Mouse (Mus musculus): ENCODE results near the gene Tshz2. TPM values are rescaled to one million over a fixed set of nuclear protein-coding genes. Genes with fewer than 3 reads are reported as not detected.
"Not testable (repeated sequence)": the region's sequence is repeated elsewhere in the genome, so short reads cannot be mapped to it uniquely, and the experiment has no call there.

Tshz2 gene
- total and polyA plus RNA-seq, 2 experiments from 2014 or later: 26.4 to 40.8 TPM

GRCm38 (mm10) chr2:169843553-169843952, 210.7 kb downstream of the Tshz2 start:
- no peak for DNase-seq (ENCODE audit: low spot score)
- Histone ChIP-seq H3K9me3 (ENCODE audit: low read length) (no peaks in the 10 kb centered on the region), H3K4me3 (ENCODE audit: low read depth, low read length) (no peak overlapping the region), H3K27ac (ENCODE audit: low read depth, low read length) (no peak overlapping the region), H3K36me3 (ENCODE audit: insufficient read depth, low read length) (no peaks in the 10 kb centered on the region), H3K4me2 (ENCODE audit: low read depth, low read length, poor library complexity, severe bottlenecking) (no peak overlapping the region), H3K9ac (replicated peaks; ENCODE audit: low read length, poor library complexity, severe bottlenecking) (no peak overlapping the region), H3K27me3 (ENCODE audit: insufficient read depth, low read length) (no peaks in the 10 kb centered on the region), H3K4me1 (ENCODE audit: insufficient read depth, low read length) (0 out of 2 replicates have a peak, but pooled peaks cover 3% of the 10 kb centered on the region)
- 64% methylated on average over 6 of the region's 6 CpGs for WGBS
- no peak for TF ChIP-seq CTCF (IDR thresholded peaks at IDR 0.05)
- ATAC-seq (ENCODE audit: low FRiP score): no peak

GRCm38 (mm10) chr2:169849077-169849476, 216.3 kb downstream of the Tshz2 start:
- WGBS: 41% methylated on average over 7 of the region's 7 CpGs
- TF ChIP-seq CTCF (IDR thresholded peaks at IDR 0.05): peak; percentile 80
- Histone ChIP-seq H3K27me3 (ENCODE audit: insufficient read depth, low read length) (no peaks in the 10 kb centered on the region), H3K4me3 (ENCODE audit: low read depth, low read length) (no peak overlapping the region), H3K36me3 (ENCODE audit: insufficient read depth, low read length) (no peaks in the 10 kb centered on the region), H3K4me2 (ENCODE audit: low read depth, low read length, poor library complexity, severe bottlenecking) (no peak overlapping the region), H3K27ac (ENCODE audit: low read depth, low read length) (no peak overlapping the region), H3K4me1 (ENCODE audit: insufficient read depth, low read length) (0 out of 2 replicates have a peak, but pooled peaks cover 3% of the 10 kb centered on the region), H3K9ac (replicated peaks; ENCODE audit: low read length, poor library complexity, severe bottlenecking) (no peak overlapping the region), H3K9me3 (ENCODE audit: low read length) (no peaks in the 10 kb centered on the region)
- DNase-seq (ENCODE audit: low spot score) (peak; percentile 52), ATAC-seq (ENCODE audit: low FRiP score) (no peak)

- no peak for ATAC-seq (ENCODE audit: low FRiP score)
- 89% methylated on average over 3 of the region's 3 CpGs for WGBS
Observed at GRCm38 (mm10) chr2:169849541-169849940, 216.7 kb downstream of the Tshz2 start.

GRCm38 (mm10) chr2:169851606-169852005, 218.8 kb downstream of the Tshz2 start:
- no peak overlapping the region for H3K4me2 ChIP-seq (ENCODE audit: low read depth, low read length, poor library complexity, severe bottlenecking)
- DNase-seq (ENCODE audit: low spot score) (no peak), ATAC-seq (ENCODE audit: low FRiP score) (no peak)
- no peaks in the 10 kb centered on the region for H3K9me3 ChIP-seq (ENCODE audit: low read length)
- H3K4me1 ChIP-seq (ENCODE audit: insufficient read depth, low read length): 0 out of 2 replicates have a peak, but pooled peaks cover 3% of the 10 kb centered on the region
- no peak overlapping the region for H3K27ac ChIP-seq (ENCODE audit: low read depth, low read length)
- no peaks in the 10 kb centered on the region for H3K36me3 ChIP-seq (ENCODE audit: insufficient read depth, low read length)
- H3K4me3 ChIP-seq (ENCODE audit: low read depth, low read length): no peak overlapping the region
- TF ChIP-seq CTCF (IDR thresholded peaks at IDR 0.05): no peak
- no peak overlapping the region for H3K9ac ChIP-seq (replicated peaks; ENCODE audit: low read length, poor library complexity, severe bottlenecking)
- WGBS: 87% methylated on average over 5 of the region's 5 CpGs
- H3K27me3 ChIP-seq (ENCODE audit: insufficient read depth, low read length): no peaks in the 10 kb centered on the region

More at GRCm38 (mm10) chr2:169849541-169849940, 216.7 kb downstream of the Tshz2 start:
- no peak for DNase-seq (ENCODE audit: low spot score)
- no peak overlapping the region for H3K27ac ChIP-seq (ENCODE audit: low read depth, low read length)
- no peaks in the 10 kb centered on the region for H3K9me3 ChIP-seq (ENCODE audit: low read length)
- no peaks in the 10 kb centered on the region for H3K36me3 ChIP-seq (ENCODE audit: insufficient read depth, low read length)
- peak; percentile 42 for TF ChIP-seq CTCF (IDR thresholded peaks at IDR 0.05)
- no peak overlapping the region for H3K4me2 ChIP-seq (ENCODE audit: low read depth, low read length, poor library complexity, severe bottlenecking)
- no peak overlapping the region for H3K9ac ChIP-seq (replicated peaks; ENCODE audit: low read length, poor library complexity, severe bottlenecking)
- H3K4me3 ChIP-seq (ENCODE audit: low read depth, low read length): no peak overlapping the region
- H3K27me3 ChIP-seq (ENCODE audit: insufficient read depth, low read length): no peaks in the 10 kb centered on the region
- H3K4me1 ChIP-seq (ENCODE audit: insufficient read depth, low read length): 0 out of 2 replicates have a peak, but pooled peaks cover 3% of the 10 kb centered on the region

GRCm38 (mm10) chr2:169854491-169854890, 221.7 kb downstream of the Tshz2 start:
- Histone ChIP-seq H3K9ac (replicated peaks; ENCODE audit: low read length, poor library complexity, severe bottlenecking) (no peak overlapping the region), H3K4me3 (ENCODE audit: low read depth, low read length) (no peak overlapping the region), H3K36me3 (ENCODE audit: insufficient read depth, low read length) (no peaks in the 10 kb centered on the region), H3K4me2 (ENCODE audit: low read depth, low read length, poor library complexity, severe bottlenecking) (no peak overlapping the region), H3K9me3 (ENCODE audit: low read length) (no peaks in the 10 kb centered on the region), H3K27me3 (ENCODE audit: insufficient read depth, low read length) (no peaks in the 10 kb centered on the region), H3K27ac (ENCODE audit: low read depth, low read length) (no peak overlapping the region), H3K4me1 (ENCODE audit: insufficient read depth, low read length) (no peaks in the 10 kb centered on the region)
- DNase-seq (ENCODE audit: low spot score): no peak
- no peak for ATAC-seq (ENCODE audit: low FRiP score)
- TF ChIP-seq CTCF (IDR thresholded peaks at IDR 0.05): no peak
- 88% methylated on average over 11 of the region's 11 CpGs for WGBS

GRCm38 (mm10) chr2:169857041-169857440, 224.2 kb downstream of the Tshz2 start:
- H3K4me2 ChIP-seq (ENCODE audit: low read depth, low read length, poor library complexity, severe bottlenecking); DNase-seq (ENCODE audit: low spot score); ATAC-seq (ENCODE audit: low FRiP score); H3K27me3 ChIP-seq (ENCODE audit: insufficient read depth, low read length); H3K9ac ChIP-seq (replicated peaks; ENCODE audit: low read length, poor library complexity, severe bottlenecking); H3K9me3 ChIP-seq (ENCODE audit: low read length); H3K27ac ChIP-seq (ENCODE audit: low read depth, low read length); H3K4me3 ChIP-seq (ENCODE audit: low read depth, low read length); H3K36me3 ChIP-seq (ENCODE audit: insufficient read depth, low read length); H3K4me1 ChIP-seq (ENCODE audit: insufficient read depth, low read length): not testable (repeated sequence)
